Mouse (Mus musculus) gastrocnemius, postnatal 4 days (tissue): Measurements from ENCODE around the gene Tln1. TPM values are rescaled to one million over a fixed set of nuclear protein-coding genes. Genes with fewer than 3 reads are reported as not detected.
A peak's percentile ranks its signal among the peaks of the same experiment; 100 is the strongest.

Experiments
- DNase-seq, 2 experiments: peaks; one replicate each; pipeline ENCODE4 v3.0.0; 2021 to 2022; ENCODE audit warnings: low spot score in 2 of 2, mixed read lengths in 2 of 2
- total RNA-seq, 2 experiments: library from RNA; stranded (reverse); gene quantifications; 2 replicates each; pipeline ENCODE4 v1.2.3; 2021

Gene Tln1
- total RNA-seq, 2 experiments from 2014 or later: 137 to 140 TPM

- DNase-seq: no peak
These were observed 16.8 kb upstream of the Tln1 start for GRCm38 (mm10) chr4:43579256-43579655.

- DNase-seq: peak; percentile 69 to 85
These were observed 16.1 kb upstream of the Tln1 start, which contains the start of the genes Rgp1 and Gba2 for GRCm38 (mm10) chr4:43578376-43579204. Gene Rgp1, plus strand, starts transcription at chr4:43578715. Gene Gba2, minus strand, starts transcription at chr4:43578873.

GRCm38 (mm10) chr4:43577237-43577881 lies 14.9 kb upstream of the Tln1 start:
- DNase-seq: no peak

- no peak for DNase-seq
These were observed 12.9 kb upstream of the Tln1 start for GRCm38 (mm10) chr4:43575356-43575755.

GRCm38 (mm10) chr4:43573561-43573960 lies 11.1 kb upstream of the Tln1 start:
- no peak for DNase-seq

GRCm38 (mm10) chr4:43571395-43572045 lies 9.0 kb upstream of the Tln1 start:
- DNase-seq: no peak

- DNase-seq: peak in 1 of 2 experiments; percentile 56
These were observed 4.6 kb upstream of the Tln1 start for GRCm38 (mm10) chr4:43567140-43567539.

GRCm38 (mm10) chr4:43564231-43564630 lies 1.7 kb upstream of the Tln1 start:
- DNase-seq: no peak

GRCm38 (mm10) chr4:43563601-43563875 lies 1.0 kb upstream of the Tln1 start:
- DNase-seq: no peak

- no peak for DNase-seq
These were observed 494 bp upstream of the Tln1 start for GRCm38 (mm10) chr4:43562769-43563600.

- no peak for DNase-seq
These were observed 975 bp downstream of the Tln1 start for GRCm38 (mm10) chr4:43561436-43561996.

- DNase-seq: no peak
These were observed 1.5 kb downstream of the Tln1 start for GRCm38 (mm10) chr4:43560976-43561375.

- DNase-seq: peak in 1 of 2 experiments; percentile 33
These were observed 2.3 kb downstream of the Tln1 start for GRCm38 (mm10) chr4:43560243-43560611.

- DNase-seq: no peak
These were observed 2.8 kb downstream of the Tln1 start for GRCm38 (mm10) chr4:43559519-43560242.

- peak in 1 of 2 experiments; percentile 63 for DNase-seq
These were observed 3.7 kb downstream of the Tln1 start for GRCm38 (mm10) chr4:43558631-43559356.

GRCm38 (mm10) chr4:43558028-43558630 lies 4.4 kb downstream of the Tln1 start:
- DNase-seq: no peak

- no peak for DNase-seq
These were observed 6.6 kb downstream of the Tln1 start for GRCm38 (mm10) chr4:43555926-43556325.

GRCm38 (mm10) chr4:43553891-43554290 lies 8.6 kb downstream of the Tln1 start:
- no peak for DNase-seq

GRCm38 (mm10) chr4:43552437-43552836 lies 10.1 kb downstream of the Tln1 start:
- no peak for DNase-seq
